Mouse (Mus musculus) C2C12 (cell line): ENCODE measurements around the gene Ank2. TPM values are rescaled to one million over a fixed set of nuclear protein-coding genes. Genes with fewer than 3 reads are reported as not detected.

Experiments
- H3K27me3 ChIP-seq: one replicate; pipeline ENCODE4 v1.6.1; 2011; ENCODE audit not compliant: control insufficient read depth, insufficient read depth, insufficient read length
- H3K36me3 ChIP-seq: one replicate; pipeline ENCODE4 v1.6.1; 2011; ENCODE audit not compliant: control insufficient read depth, insufficient read depth
- H3K4me3 ChIP-seq: one replicate; pipeline ENCODE4 v1.5.1; 2011; ENCODE audit warnings: mild to moderate bottlenecking, control low read depth; ENCODE audit not compliant: poor library complexity, insufficient read depth, severe bottlenecking
- H3K79me2 ChIP-seq: one replicate; pipeline ENCODE4 v1.6.1; 2011; ENCODE audit not compliant: control insufficient read depth, insufficient read depth
- H3K79me3 ChIP-seq: one replicate; pipeline ENCODE4 v1.6.1; 2011; ENCODE audit warnings: low read depth, control low read depth
- H3ac ChIP-seq: one replicate; pipeline ENCODE3; 2011; ENCODE audit warnings: low read depth; ENCODE audit not compliant: control insufficient read depth, insufficient read length
- CEBPB ChIP-seq: IDR thresholded peaks from one replicate; pipeline ENCODE4 v1.6.1; 2011; ENCODE audit warnings: low read depth, mild to moderate bottlenecking, control low read depth, moderate library complexity
- CTCF ChIP-seq: IDR thresholded peaks from one replicate; pipeline ENCODE4 v1.5.1; 2011; ENCODE audit not compliant: control insufficient read depth, insufficient read depth, insufficient read length
- FOSL1 ChIP-seq: IDR thresholded peaks from one replicate; pipeline ENCODE4 v1.8.0; 2011; ENCODE audit warnings: mild to moderate bottlenecking, low read length; ENCODE audit not compliant: poor library complexity, insufficient read depth, severe bottlenecking
- MAX ChIP-seq: IDR thresholded peaks from one replicate; pipeline ENCODE4 v1.6.1; 2011; ENCODE audit warnings: mild to moderate bottlenecking, control low read depth
- MYOD1 ChIP-seq: IDR thresholded peaks from one replicate; pipeline ENCODE4 v1.6.1; 2011; ENCODE audit warnings: low read depth; ENCODE audit not compliant: control insufficient read depth, insufficient read length
- MYOG ChIP-seq: IDR thresholded peaks from one replicate; pipeline ENCODE4 v1.6.1; 2011; ENCODE audit not compliant: control insufficient read depth, insufficient read length; ENCODE audit errors: extremely low read depth
- USF1 ChIP-seq: IDR thresholded peaks from one replicate; pipeline ENCODE4 v1.6.1; 2011; ENCODE audit warnings: low read depth, mild to moderate bottlenecking, control low read depth, moderate library complexity
- polyA plus RNA-seq: library from polyadenylated mRNA; unstranded; fragments of >200 nt; fragmentation: generic; extraction: Trizol; gene quantifications from one replicate; pipeline ENCODE4 v1.2.1, GENCODE M21; 2012; ENCODE audit warnings: missing spikeins

Ank2 gene
- polyA plus RNA-seq, 1 experiment, result 3.5 TPM

DNA sequence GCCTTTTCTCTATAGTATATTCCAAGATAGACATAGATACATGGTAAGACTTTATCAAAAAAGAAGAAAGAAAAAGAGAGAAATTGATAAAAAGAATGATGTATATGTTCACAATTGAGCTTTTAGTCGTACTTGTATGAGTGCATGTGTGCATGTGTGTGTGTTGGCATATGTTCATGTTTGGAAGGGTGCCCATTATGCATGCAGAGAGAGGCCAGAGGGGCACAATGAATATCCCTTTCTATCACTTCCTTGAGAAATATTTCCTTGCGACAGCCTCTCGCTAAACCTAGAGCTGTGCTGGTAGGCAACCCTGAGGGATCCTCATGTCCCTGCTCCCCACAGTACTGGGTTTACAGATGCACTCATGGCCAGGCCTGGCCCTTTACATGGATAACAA, 341.4 kb downstream of the Ank2 start:
- H3K27me3 ChIP-seq, result no peaks in the 10 kb centered on the region

GRCm38 (mm10) chr3:127156080-127156479, 343.1 kb downstream of the Ank2 start:
- Histone ChIP-seq H3K79me3 (no peaks in the 10 kb centered on the region), H3K79me2 (no peaks in the 10 kb centered on the region), H3K36me3 (no peaks in the 10 kb centered on the region), H3ac (no peak overlapping the region), H3K4me3 (no peak overlapping the region), H3K27me3 (no peaks in the 10 kb centered on the region)
- TF ChIP-seq CEBPB (no peak), CTCF (no peak), FOSL1 (no peak), USF1 (no peak), MAX (no peak), MYOD1 (no peak)

More for the DNA sequence above, 341.4 kb downstream of the Ank2 start:
- H3K79me2 ChIP-seq, result no peaks in the 10 kb centered on the region
- H3ac ChIP-seq, result no peak overlapping the region
- H3K36me3 ChIP-seq, result no peaks in the 10 kb centered on the region
- H3K79me3 ChIP-seq, result no peaks in the 10 kb centered on the region
- no peak for TF ChIP-seq FOSL1
- no peak for TF ChIP-seq MAX
- TF ChIP-seq MYOG, result no peak
- TF ChIP-seq CTCF, result no peak
- no peak for TF ChIP-seq MYOD1
- TF ChIP-seq USF1, result no peak
- TF ChIP-seq CEBPB, result no peak
- no peak overlapping the region for H3K4me3 ChIP-seq

GRCm38 (mm10) chr3:127153861-127154260, 345.3 kb downstream of the Ank2 start:
- Histone ChIP-seq H3K4me3 (no peak overlapping the region), H3K27me3 (no peaks in the 10 kb centered on the region), H3K79me2 (no peaks in the 10 kb centered on the region), H3K36me3 (no peaks in the 10 kb centered on the region), H3K79me3 (no peaks in the 10 kb centered on the region), H3ac (no peak overlapping the region)
- TF ChIP-seq MAX, result no peak
- no peak for TF ChIP-seq FOSL1
- no peak for TF ChIP-seq CEBPB
- TF ChIP-seq CTCF, result no peak
- TF ChIP-seq MYOG, result no peak
- TF ChIP-seq MYOD1, result no peak
- no peak for TF ChIP-seq USF1

DNA sequence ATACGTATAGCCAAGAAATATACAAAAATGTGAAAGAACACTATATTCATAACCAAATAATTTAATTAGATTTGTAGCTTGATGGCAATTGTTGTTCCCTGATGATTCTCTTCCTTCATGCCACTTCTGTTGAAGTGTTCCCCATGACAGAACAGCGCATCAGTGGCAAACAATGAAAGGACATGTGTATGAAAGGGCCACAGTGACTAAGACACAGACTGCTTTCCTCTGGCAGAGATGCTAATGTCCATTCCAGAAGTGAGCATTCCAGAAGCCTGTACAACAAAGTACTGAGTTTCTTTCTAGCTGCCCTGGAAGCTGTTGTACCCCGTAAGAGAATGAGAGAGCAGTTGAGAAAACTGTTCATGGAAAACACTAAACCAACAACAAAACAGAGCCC, 345.7 kb downstream of the Ank2 start:
- no peak overlapping the region for H3ac ChIP-seq
- H3K79me2 ChIP-seq, result no peaks in the 10 kb centered on the region

DNA sequence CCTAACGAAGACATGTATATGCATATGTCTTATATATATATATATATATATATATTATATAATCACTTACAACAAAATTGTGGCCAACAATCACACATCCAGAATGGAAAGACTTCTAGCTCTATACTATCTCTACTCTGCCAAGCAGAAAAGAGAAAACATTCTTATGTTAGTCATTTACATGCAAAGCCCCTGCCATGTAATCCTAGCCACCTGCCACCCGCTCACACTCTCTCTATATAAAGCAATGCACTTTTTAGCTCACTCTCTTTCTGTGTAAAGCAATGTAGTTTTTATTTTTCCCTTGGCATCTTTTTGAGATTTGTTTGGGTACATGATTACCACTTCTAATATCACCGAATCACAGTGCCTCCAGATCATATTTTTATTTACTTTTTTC, 350.5 kb downstream of the Ank2 start:
- H3K27me3 ChIP-seq, result no peaks in the 10 kb centered on the region
- H3K36me3 ChIP-seq, result no peaks in the 10 kb centered on the region
- no peaks in the 10 kb centered on the region for H3K79me3 ChIP-seq
- TF ChIP-seq MAX (no peak), USF1 (no peak), FOSL1 (no peak), MYOD1 (no peak), CTCF (no peak), MYOG (no peak), CEBPB (no peak)
- H3K79me2 ChIP-seq, result no peaks in the 10 kb centered on the region
- no peak overlapping the region for H3K4me3 ChIP-seq
- H3ac ChIP-seq, result no peak overlapping the region

More for the DNA sequence above, 345.7 kb downstream of the Ank2 start:
- no peak overlapping the region for H3K4me3 ChIP-seq
- H3K79me3 ChIP-seq, result no peaks in the 10 kb centered on the region
- H3K36me3 ChIP-seq, result no peaks in the 10 kb centered on the region
- no peak for TF ChIP-seq MAX
- no peak for TF ChIP-seq CEBPB
- TF ChIP-seq FOSL1, result no peak
- no peak for TF ChIP-seq CTCF
- TF ChIP-seq MYOD1, result no peak
- no peak for TF ChIP-seq USF1
- no peak for TF ChIP-seq MYOG
- no peaks in the 10 kb centered on the region for H3K27me3 ChIP-seq

GRCm38 (mm10) chr3:127140590-127140989, 358.6 kb downstream of the Ank2 start:
- Histone ChIP-seq H3ac (no peak overlapping the region), H3K36me3 (no peaks in the 10 kb centered on the region), H3K79me2 (no peaks in the 10 kb centered on the region), H3K27me3 (no peaks in the 10 kb centered on the region), H3K79me3 (no peaks in the 10 kb centered on the region), H3K4me3 (no peak overlapping the region)
- TF ChIP-seq MYOG (no peak), CEBPB (no peak), MYOD1 (no peak), CTCF (no peak), USF1 (no peak), MAX (no peak)
